Mouse (Mus musculus) skeletal muscle tissue, adult 2 months (tissue): ENCODE measurements at regions not wholly inside any gene's neighbourhood (a gene's known extent, or its start where the extent isn't known, plus 50 kb on each side); places are given as distances from the start of the nearest gene placed in this dataset.
A peak's percentile ranks its signal among the peaks of the same experiment; 100 is the strongest.

Experiments used
- DNase-seq: peaks from one replicate; pipeline ENCODE4 v3.0.0-alpha.2; 2012; ENCODE audit warnings: low read depth, low spot score

DNA sequence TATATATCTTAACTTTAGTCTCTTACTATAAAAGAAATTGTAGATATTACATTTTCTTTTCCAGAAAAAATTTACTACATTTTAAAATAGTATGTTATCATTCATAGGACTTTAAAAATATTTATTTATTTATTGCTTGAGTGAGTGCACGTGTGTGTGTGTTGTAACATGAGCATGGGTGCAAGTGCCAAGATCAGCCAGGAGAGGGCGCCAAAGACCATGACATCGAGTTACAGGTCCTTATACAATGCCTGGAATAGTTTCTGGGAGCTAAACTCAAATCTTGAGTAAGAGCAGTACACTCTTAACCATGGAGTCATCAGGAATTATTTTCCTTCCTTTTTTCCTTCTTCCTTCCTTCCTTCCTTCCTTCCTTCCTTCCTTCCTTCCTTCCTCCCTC, 185.4 kb upstream of the Mageb4 start:
- peak; percentile 1 for DNase-seq
